Mouse (Mus musculus): ENCODE measurements around the gene Usp29. TPM values are rescaled to one million over a fixed set of nuclear protein-coding genes. Genes with fewer than 3 reads are reported as not detected.
A peak's percentile ranks its signal among the peaks of the same experiment; 100 is the strongest.

Gene Usp29
- polyA plus RNA-seq, 1 experiment from 2014 or later, result 14.9 TPM

GRCm38 (mm10) chr7:6730801-6731200 is 423 bp downstream of the Usp29 start:
- 45% methylated on average over 15 of the region's 15 CpGs for WGBS
- no peak for ATAC-seq (ENCODE audit: low FRiP score, low read depth)
- Histone ChIP-seq H3K27ac (peak overlapping the region; percentile 71), H3K9ac (peak overlapping the region; percentile 61), H3K4me2 (replicated peaks) (peak overlapping the region; percentile 63), H3K4me3 (peak overlapping the region; percentile 65), H3K27me3 (no peaks in the 10 kb centered on the region), H3K4me1 (peaks cover 4% of the 10 kb centered on the region; the same call in 1 of the 2 replicates), H3K36me3 (peaks cover 14% of the 10 kb centered on the region; the same call in 1 of the 2 replicates), H3K9me3 (peaks cover 45% of the 10 kb centered on the region)

- H3K9ac ChIP-seq, result peak overlapping the region; percentile 53
- no peak for ATAC-seq (ENCODE audit: low FRiP score, low read depth)
These were observed 995 bp downstream of the Usp29 start for GRCm38 (mm10) chr7:6731373-6731772.

GRCm38 (mm10) chr7:6731930-6732329 is 1.6 kb downstream of the Usp29 start:
- peaks cover 42% of the 10 kb centered on the region for H3K9me3 ChIP-seq
- WGBS, result 51% methylated on average over 4 of the region's 4 CpGs
- peak overlapping the region; percentile 63 for H3K4me2 ChIP-seq (replicated peaks)
- peaks cover 4% of the 10 kb centered on the region; the same call in 1 of the 2 replicates for H3K4me1 ChIP-seq
- H3K27me3 ChIP-seq, result no peaks in the 10 kb centered on the region
- ATAC-seq (ENCODE audit: low FRiP score, low read depth), result no peak
- H3K36me3 ChIP-seq, result peaks cover 9% of the 10 kb centered on the region; the same call in 1 of the 2 replicates
- peak overlapping the region; percentile 53 for H3K9ac ChIP-seq
- H3K27ac ChIP-seq, result peak overlapping the region; percentile 48; the same call in 1 of the 2 replicates
- peak overlapping the region; percentile 65 for H3K4me3 ChIP-seq

More at GRCm38 (mm10) chr7:6731373-6731772, 995 bp downstream of the Usp29 start:
- Histone ChIP-seq H3K36me3 (peaks cover 9% of the 10 kb centered on the region; the same call in 1 of the 2 replicates), H3K27ac (no peak overlapping the region), H3K9me3 (peaks cover 45% of the 10 kb centered on the region), H3K4me2 (replicated peaks) (peak overlapping the region; percentile 63), H3K4me3 (peak overlapping the region; percentile 65), H3K27me3 (no peaks in the 10 kb centered on the region), H3K4me1 (peaks cover 4% of the 10 kb centered on the region; the same call in 1 of the 2 replicates)
- 38% methylated on average over 3 of the region's 3 CpGs for WGBS

GRCm38 (mm10) chr7:6736060-6736459 is 5.7 kb downstream of the Usp29 start:
- ATAC-seq (ENCODE audit: low FRiP score, low read depth), result no peak
- no peak overlapping the region for H3K27ac ChIP-seq
- no peaks in the 10 kb centered on the region for H3K36me3 ChIP-seq
- no peak overlapping the region for H3K4me2 ChIP-seq (replicated peaks)
- 28% methylated on average over 1 of the region's 1 CpGs for WGBS
- no peak overlapping the region for H3K4me3 ChIP-seq
- H3K4me1 ChIP-seq, result no peaks in the 10 kb centered on the region
- no peak overlapping the region for H3K9ac ChIP-seq
- H3K9me3 ChIP-seq, result 0 out of 2 replicates have a peak, but pooled peaks cover under 1% of the 10 kb centered on the region
- H3K27me3 ChIP-seq, result no peaks in the 10 kb centered on the region

- Histone ChIP-seq H3K36me3 (no peaks in the 10 kb centered on the region), H3K27ac (peak overlapping the region; percentile 28; the same call in 1 of the 2 replicates), H3K4me2 (replicated peaks) (no peak overlapping the region), H3K9me3 (no peaks in the 10 kb centered on the region), H3K9ac (no peak overlapping the region), H3K27me3 (no peaks in the 10 kb centered on the region), H3K4me1 (peaks cover 26% of the 10 kb centered on the region), H3K4me3 (no peak overlapping the region)
- no peak for ATAC-seq (ENCODE audit: low FRiP score, low read depth)
- 25% methylated on average over 10 of the region's 10 CpGs for WGBS
These were observed 14.0 kb downstream of the Usp29 start for GRCm38 (mm10) chr7:6744281-6744904.

- Histone ChIP-seq H3K4me2 (replicated peaks) (no peak overlapping the region), H3K27ac (no peak overlapping the region), H3K9ac (no peak overlapping the region), H3K4me3 (no peak overlapping the region), H3K27me3 (no peaks in the 10 kb centered on the region), H3K36me3 (no peaks in the 10 kb centered on the region), H3K9me3 (no peaks in the 10 kb centered on the region), H3K4me1 (peaks cover 43% of the 10 kb centered on the region)
- no peak for ATAC-seq (ENCODE audit: low FRiP score, low read depth)
- WGBS, result 33% methylated on average over 7 of the region's 7 CpGs
These were observed 18.8 kb downstream of the Usp29 start for GRCm38 (mm10) chr7:6749196-6749595.

- Histone ChIP-seq H3K9me3 (no peaks in the 10 kb centered on the region), H3K4me2 (replicated peaks) (no peak overlapping the region), H3K4me3 (no peak overlapping the region), H3K4me1 (peaks cover 27% of the 10 kb centered on the region), H3K9ac (no peak overlapping the region; the same call in 1 of the 2 replicates), H3K36me3 (no peaks in the 10 kb centered on the region; the same call in 1 of the 2 replicates), H3K27ac (peak overlapping the region; percentile 61), H3K27me3 (no peaks in the 10 kb centered on the region)
- 15% methylated on average over 4 of the region's 4 CpGs for WGBS
- ATAC-seq (ENCODE audit: low FRiP score, low read depth), result peak; percentile 77
These were observed 23.1 kb downstream of the Usp29 start for GRCm38 (mm10) chr7:6753440-6753839.

GRCm38 (mm10) chr7:6756777-6757291 is 26.5 kb downstream of the Usp29 start:
- H3K4me3 ChIP-seq, result no peak overlapping the region

GRCm38 (mm10) chr7:6759698-6760097 is 29.3 kb downstream of the Usp29 start:
- Histone ChIP-seq H3K4me3 (no peak overlapping the region), H3K27ac (no peak overlapping the region), H3K9me3 (peaks cover 3% of the 10 kb centered on the region; the same call in 1 of the 2 replicates), H3K27me3 (no peaks in the 10 kb centered on the region), H3K9ac (no peak overlapping the region), H3K4me1 (peaks cover 9% of the 10 kb centered on the region), H3K36me3 (no peaks in the 10 kb centered on the region; the same call in 1 of the 2 replicates), H3K4me2 (replicated peaks) (no peak overlapping the region)
- ATAC-seq (ENCODE audit: low FRiP score, low read depth), result no peak
- 72% methylated on average over 12 of the region's 12 CpGs for WGBS

More at GRCm38 (mm10) chr7:6756777-6757291, 26.5 kb downstream of the Usp29 start:
- H3K4me1 ChIP-seq, result peaks cover 22% of the 10 kb centered on the region
- no peak for ATAC-seq (ENCODE audit: low FRiP score, low read depth)
- H3K27ac ChIP-seq, result no peak overlapping the region
- WGBS, result 83% methylated on average over 4 of the region's 4 CpGs
- no peaks in the 10 kb centered on the region for H3K27me3 ChIP-seq
- H3K4me2 ChIP-seq (replicated peaks), result no peak overlapping the region
- no peaks in the 10 kb centered on the region; the same call in 1 of the 2 replicates for H3K36me3 ChIP-seq
- no peak overlapping the region for H3K9ac ChIP-seq
- peaks cover 3% of the 10 kb centered on the region; the same call in 1 of the 2 replicates for H3K9me3 ChIP-seq

- Histone ChIP-seq H3K9ac (no peak overlapping the region), H3K36me3 (no peaks in the 10 kb centered on the region; the same call in 1 of the 2 replicates), H3K4me1 (peaks cover 10% of the 10 kb centered on the region), H3K9me3 (peaks cover 3% of the 10 kb centered on the region; the same call in 1 of the 2 replicates), H3K4me3 (no peak overlapping the region), H3K27ac (no peak overlapping the region), H3K4me2 (replicated peaks) (no peak overlapping the region), H3K27me3 (no peaks in the 10 kb centered on the region)
- ATAC-seq (ENCODE audit: low FRiP score, low read depth), result no peak
- WGBS, result 23% methylated on average over 6 of the region's 6 CpGs
These were observed 29.8 kb downstream of the Usp29 start for GRCm38 (mm10) chr7:6760170-6760569.

- Histone ChIP-seq H3K4me2 (replicated peaks) (no peak overlapping the region), H3K4me1 (peaks cover 22% of the 10 kb centered on the region), H3K27me3 (no peaks in the 10 kb centered on the region), H3K9ac (no peak overlapping the region), H3K4me3 (no peak overlapping the region), H3K36me3 (peaks cover 13% of the 10 kb centered on the region), H3K27ac (peak overlapping the region; percentile 35; the same call in 1 of the 2 replicates), H3K9me3 (0 out of 2 replicates have a peak, but pooled peaks cover 3% of the 10 kb centered on the region)
- 37% methylated on average over 5 of the region's 5 CpGs for WGBS
- peak; percentile 89 for ATAC-seq (ENCODE audit: low FRiP score, low read depth)
These were observed 34.9 kb downstream of the Usp29 start for GRCm38 (mm10) chr7:6765240-6765639.

- 0 out of 2 replicates have a peak, but pooled peaks cover 3% of the 10 kb centered on the region for H3K9me3 ChIP-seq
- H3K27me3 ChIP-seq, result no peaks in the 10 kb centered on the region
- H3K4me2 ChIP-seq (replicated peaks), result peak overlapping the region; percentile 39
- WGBS, result 0% methylated on average over 8 of the region's 8 CpGs
- ATAC-seq (ENCODE audit: low FRiP score, low read depth), result peak; percentile 80
- peaks cover 30% of the 10 kb centered on the region for H3K4me1 ChIP-seq
- H3K36me3 ChIP-seq, result peaks cover 13% of the 10 kb centered on the region
- peak overlapping the region; percentile 85 for H3K27ac ChIP-seq
- H3K4me3 ChIP-seq, result no peak overlapping the region
- no peak overlapping the region for H3K9ac ChIP-seq
These were observed 39.9 kb downstream of the Usp29 start for GRCm38 (mm10) chr7:6770286-6770685.

Data from limb, embryonic 13.5 days (tissue).